Mouse (Mus musculus): ENCODE data around the gene Trpc6.
A peak's percentile ranks its signal among the peaks of the same experiment; 100 is the strongest.

DNA sequence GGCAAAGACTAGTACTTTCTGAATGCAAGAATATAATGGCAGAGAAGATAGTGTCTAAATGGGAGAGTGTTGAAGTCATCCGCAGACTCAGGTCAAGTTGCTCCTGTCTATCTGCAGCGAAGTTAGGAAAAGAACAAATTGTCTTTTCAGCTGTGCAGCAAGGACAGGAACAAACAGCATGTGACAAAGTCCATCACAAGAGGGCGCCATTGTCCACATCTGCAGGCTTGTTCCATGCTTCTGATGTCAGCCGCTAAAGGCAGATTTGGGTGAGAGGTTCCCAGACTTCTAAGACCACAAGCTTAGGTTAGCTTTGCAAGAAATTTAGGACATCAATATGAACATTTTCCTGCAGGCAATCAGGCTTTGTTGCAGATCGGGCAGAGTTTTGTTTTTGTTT, 156.7 kb downstream of the Trpc6 start:
- TF ChIP-seq POLR2A (IDR thresholded peaks at IDR 0.05; ENCODE audit: borderline replicate concordance, extremely low read depth, low read depth, low read length) (no peak), CTCF (IDR thresholded peaks at IDR 0.05; ENCODE audit: insufficient read depth, low read length) (peak; percentile 84)

All from lung, adult 2 months (tissue).